Mouse (Mus musculus): Measurements from ENCODE around the gene Entpd5. TPM values are rescaled to one million over a fixed set of nuclear protein-coding genes. Genes with fewer than 3 reads are reported as not detected.

The Entpd5 gene
- polyA plus RNA-seq, 1 experiment from 2014 or later: 20.1 TPM

DNA sequence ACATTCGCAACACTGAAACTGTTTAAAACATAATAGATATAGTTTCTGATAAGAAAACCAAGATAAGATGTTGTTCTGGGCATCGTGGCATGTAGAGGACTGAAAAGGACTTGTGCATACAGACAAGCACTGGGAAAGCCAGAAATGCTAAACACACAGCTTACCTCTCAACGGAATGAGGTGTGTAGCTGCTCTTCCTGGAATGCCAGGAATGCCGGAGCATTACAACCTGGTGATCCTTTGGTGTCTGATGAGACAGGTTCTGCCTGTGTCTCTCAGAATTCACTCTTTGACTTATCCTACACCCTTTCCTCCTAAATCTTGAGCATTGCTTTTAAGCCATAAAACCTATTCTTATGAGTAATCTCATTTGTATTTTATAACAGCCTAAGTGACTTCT, 33.7 kb upstream of the Entpd5 start:
- Histone ChIP-seq H3K9ac (ENCODE audit: low read depth, low read length) (no peak overlapping the region), H3K27ac (replicated peaks; ENCODE audit: low read depth, low read length) (no peak overlapping the region), H3K36me3 (ENCODE audit: control insufficient read depth, insufficient read depth, low read length) (peaks cover 12% of the 10 kb centered on the region; the same call in 1 of the 2 replicates), H3K27me3 (replicated peaks; ENCODE audit: control insufficient read depth, insufficient read depth, low read length) (no peaks in the 10 kb centered on the region), H3K4me1 (ENCODE audit: control insufficient read depth, insufficient read depth, low read length) (no peaks in the 10 kb centered on the region), H3K9me3 (ENCODE audit: control insufficient read depth, low read length) (no peaks in the 10 kb centered on the region), H3K4me2 (ENCODE audit: low read depth, low read length) (no peak overlapping the region), H3K4me3 (ENCODE audit: low read depth, low read length) (no peak overlapping the region)
- ATAC-seq (ENCODE audit: low read depth) (no peak), DNase-seq (ENCODE audit: low spot score) (no peak)
- 71% methylated on average over 4 of the region's 4 CpGs for WGBS

DNA sequence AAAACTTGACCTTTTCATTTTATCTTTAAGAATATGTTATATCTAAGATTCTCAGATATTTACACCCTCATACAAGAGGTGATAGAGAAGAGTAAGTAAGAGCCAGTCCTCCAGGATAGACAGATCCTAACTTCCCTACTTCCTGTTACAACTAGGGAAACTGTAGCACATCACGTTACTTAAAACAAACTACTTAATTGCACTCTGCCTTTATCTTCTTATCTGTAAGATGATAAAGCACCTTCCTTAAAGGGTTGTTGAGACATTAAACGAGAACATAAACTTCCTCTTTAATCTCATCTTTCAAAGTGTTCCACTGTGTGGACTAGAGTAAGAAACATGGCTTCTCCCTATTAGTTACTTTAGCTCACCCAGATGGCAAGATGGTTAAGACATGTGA, 29.9 kb upstream of the Entpd5 start:
- Histone ChIP-seq H3K36me3 (ENCODE audit: control insufficient read depth, insufficient read depth, low read length) (peaks cover 13% of the 10 kb centered on the region; the same call in 1 of the 2 replicates), H3K27ac (replicated peaks; ENCODE audit: low read depth, low read length) (no peak overlapping the region), H3K4me3 (ENCODE audit: low read depth, low read length) (no peak overlapping the region), H3K27me3 (replicated peaks; ENCODE audit: control insufficient read depth, insufficient read depth, low read length) (no peaks in the 10 kb centered on the region), H3K4me2 (ENCODE audit: low read depth, low read length) (no peak overlapping the region), H3K9me3 (ENCODE audit: control insufficient read depth, low read length) (no peaks in the 10 kb centered on the region), H3K4me1 (ENCODE audit: control insufficient read depth, insufficient read depth, low read length) (no peaks in the 10 kb centered on the region), H3K9ac (ENCODE audit: low read depth, low read length) (no peak overlapping the region)
- ATAC-seq (ENCODE audit: low read depth) (no peak), DNase-seq (ENCODE audit: low spot score) (no peak)
- WGBS: 70% methylated on average over 2 of the region's 2 CpGs

DNA sequence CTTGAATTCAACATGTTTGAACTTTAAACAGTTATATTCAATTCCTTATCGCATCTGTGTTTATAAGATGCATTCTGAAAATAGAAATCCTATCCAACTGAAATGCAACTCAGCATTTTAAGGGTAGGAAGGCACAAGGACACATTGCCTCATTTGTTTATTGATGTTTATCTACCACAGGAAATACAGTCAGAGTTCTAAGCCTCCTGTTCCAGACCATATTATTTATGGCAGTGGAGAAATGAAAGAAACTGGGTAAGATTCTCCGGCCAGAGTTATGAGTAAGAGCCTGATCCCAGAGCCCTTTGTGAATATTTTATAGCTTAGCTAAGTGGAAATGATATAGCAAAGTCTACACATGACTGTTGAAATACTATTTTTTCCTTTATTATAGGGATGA, 21.0 kb upstream of the Entpd5 start:
- WGBS: 86% methylated on average over 2 of the region's 2 CpGs
- ATAC-seq (ENCODE audit: low read depth) (no peak), DNase-seq (ENCODE audit: low spot score) (no peak)
- Histone ChIP-seq H3K9ac (ENCODE audit: low read depth, low read length) (no peak overlapping the region), H3K27ac (replicated peaks; ENCODE audit: low read depth, low read length) (no peak overlapping the region), H3K4me1 (ENCODE audit: control insufficient read depth, insufficient read depth, low read length) (no peaks in the 10 kb centered on the region), H3K4me2 (ENCODE audit: low read depth, low read length) (no peak overlapping the region), H3K9me3 (ENCODE audit: control insufficient read depth, low read length) (no peaks in the 10 kb centered on the region), H3K4me3 (ENCODE audit: low read depth, low read length) (no peak overlapping the region), H3K36me3 (ENCODE audit: control insufficient read depth, insufficient read depth, low read length) (peaks cover 21% of the 10 kb centered on the region), H3K27me3 (replicated peaks; ENCODE audit: control insufficient read depth, insufficient read depth, low read length) (no peaks in the 10 kb centered on the region)

DNA sequence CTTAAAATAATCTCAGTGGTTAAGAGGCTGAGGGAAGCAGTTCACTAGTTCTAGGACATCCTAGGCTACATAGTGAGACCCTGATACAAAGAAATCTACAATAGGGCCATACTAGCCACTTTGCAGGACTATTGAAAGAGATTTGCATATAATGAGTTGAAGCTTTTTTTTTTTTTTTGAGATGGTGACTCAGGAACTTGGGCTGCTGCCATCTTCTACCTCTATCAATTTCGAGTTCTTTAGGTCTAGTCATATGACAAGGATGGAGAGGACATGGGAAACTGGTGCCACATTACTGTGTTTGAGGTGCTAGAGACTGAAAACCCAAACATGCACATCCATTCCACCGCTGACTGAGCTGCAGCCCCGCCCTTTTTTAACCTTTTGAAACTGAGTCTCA, 15.2 kb upstream of the Entpd5 start:
- no peak overlapping the region for H3K4me3 ChIP-seq (ENCODE audit: low read depth, low read length)
- H3K9me3 ChIP-seq (ENCODE audit: control insufficient read depth, low read length): no peaks in the 10 kb centered on the region
- no peaks in the 10 kb centered on the region for H3K27me3 ChIP-seq (replicated peaks; ENCODE audit: control insufficient read depth, insufficient read depth, low read length)
- DNase-seq (ENCODE audit: low spot score) (no peak), ATAC-seq (ENCODE audit: low read depth) (no peak)
- no peaks in the 10 kb centered on the region for H3K4me1 ChIP-seq (ENCODE audit: control insufficient read depth, insufficient read depth, low read length)
- no peak overlapping the region for H3K27ac ChIP-seq (replicated peaks; ENCODE audit: low read depth, low read length)
- no peak overlapping the region for H3K9ac ChIP-seq (ENCODE audit: low read depth, low read length)
- 0 out of 2 replicates have a peak, but pooled peaks cover 3% of the 10 kb centered on the region for H3K36me3 ChIP-seq (ENCODE audit: control insufficient read depth, insufficient read depth, low read length)
- 56% methylated on average over 3 of the region's 3 CpGs for whole genome bisulfite sequencing
- no peak overlapping the region for H3K4me2 ChIP-seq (ENCODE audit: low read depth, low read length)

DNA sequence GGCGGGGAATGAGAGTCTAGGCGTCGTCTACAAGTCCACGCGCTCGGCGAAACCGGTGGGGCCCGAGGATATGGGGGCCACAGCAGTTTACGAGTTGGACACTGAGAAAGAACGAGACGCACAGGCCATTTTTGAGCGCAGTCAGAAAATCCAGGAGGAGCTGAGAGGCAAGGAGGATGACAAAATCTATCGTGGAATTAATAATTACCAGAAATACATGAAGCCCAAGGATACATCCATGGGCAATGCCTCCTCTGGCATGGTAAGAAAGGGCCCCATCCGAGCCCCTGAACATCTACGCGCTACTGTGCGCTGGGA, 8.7 kb upstream of the Entpd5 start:
- 33% methylated on average over 18 of the region's 18 CpGs for WGBS
- peak overlapping the region; percentile 79 for H3K9ac ChIP-seq (ENCODE audit: low read depth, low read length)
- ATAC-seq (ENCODE audit: low read depth) (no peak), DNase-seq (ENCODE audit: low spot score) (no peak)
- peaks cover 12% of the 10 kb centered on the region for H3K9me3 ChIP-seq (ENCODE audit: control insufficient read depth, low read length)
- peak overlapping the region; percentile 77 for H3K4me2 ChIP-seq (ENCODE audit: low read depth, low read length)
- H3K36me3 ChIP-seq (ENCODE audit: control insufficient read depth, insufficient read depth, low read length): 0 out of 2 replicates have a peak, but pooled peaks cover 3% of the 10 kb centered on the region
- H3K4me1 ChIP-seq (ENCODE audit: control insufficient read depth, insufficient read depth, low read length): no peaks in the 10 kb centered on the region
- H3K4me3 ChIP-seq (ENCODE audit: low read depth, low read length): peak overlapping the region; percentile 57
- 0 out of 2 replicates have a peak overlapping the region, but pooled peaks have one; percentile 16 for H3K27ac ChIP-seq (replicated peaks; ENCODE audit: low read depth, low read length)
- no peaks in the 10 kb centered on the region for H3K27me3 ChIP-seq (replicated peaks; ENCODE audit: control insufficient read depth, insufficient read depth, low read length)

DNA sequence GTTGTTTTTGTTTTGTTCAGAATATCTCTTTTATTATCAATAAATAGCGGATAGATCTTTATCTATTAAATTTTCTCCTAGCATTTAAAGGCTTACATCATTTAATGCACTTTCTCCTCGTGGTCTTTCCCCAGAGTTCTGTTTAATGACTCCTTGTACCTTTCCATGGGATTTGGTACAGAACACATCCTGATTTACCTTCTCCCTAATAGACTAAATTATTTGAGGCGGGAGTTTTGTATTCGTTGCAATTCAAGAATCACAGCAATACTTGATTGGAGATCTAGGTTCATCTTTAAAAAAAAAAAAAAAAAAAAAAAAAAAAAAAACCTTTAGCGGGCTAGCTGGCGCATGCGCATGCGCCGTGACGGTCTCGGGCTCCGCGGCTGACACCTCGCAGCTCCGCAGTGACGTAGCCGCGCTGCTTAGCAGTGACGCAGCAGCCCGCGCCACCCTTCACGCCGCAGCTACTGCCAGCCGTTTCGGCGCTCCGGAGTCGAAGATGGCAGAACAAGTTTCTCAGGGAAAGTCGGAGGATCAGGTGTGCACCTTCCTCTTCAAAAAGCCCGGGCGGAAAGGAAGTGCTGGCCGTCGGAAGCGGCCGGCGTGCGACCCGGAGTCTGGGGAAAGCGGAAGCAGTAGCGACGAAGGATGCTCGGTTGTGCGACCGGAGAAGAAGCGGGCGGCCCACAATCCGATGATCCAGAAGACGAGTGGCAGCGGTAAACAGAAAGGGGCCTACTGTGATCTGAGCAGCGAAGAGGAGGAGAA, 8.2 kb upstream of the Entpd5 start, which contains the start of gene Rnf113a2:
Rnf113a2 (plus strand) TSS at position 363 of the 771 bp plus-strand sequence.
- H3K4me3 ChIP-seq (ENCODE audit: low read depth, low read length): peak within 1 kb of the TSS; percentile 57
- H3K9ac ChIP-seq (ENCODE audit: low read depth, low read length): peak within 1 kb of the TSS; percentile 79
- H3K27me3 ChIP-seq (replicated peaks; ENCODE audit: control insufficient read depth, insufficient read depth, low read length): no peaks in the 10 kb centered on the region
- DNase-seq (ENCODE audit: low spot score) (peak; percentile 95), ATAC-seq (ENCODE audit: low read depth) (peak; percentile 95)
- H3K4me2 ChIP-seq (ENCODE audit: low read depth, low read length): peak within 1 kb of the TSS; percentile 77
- WGBS: 3% methylated on average over 50 of the region's 50 CpGs
- H3K9me3 ChIP-seq (ENCODE audit: control insufficient read depth, low read length): peaks cover 12% of the 10 kb centered on the region
- 0 out of 2 replicates have a peak, but pooled peaks cover 3% of the 10 kb centered on the region for H3K36me3 ChIP-seq (ENCODE audit: control insufficient read depth, insufficient read depth, low read length)
- H3K27ac ChIP-seq (replicated peaks; ENCODE audit: low read depth, low read length): 0 out of 2 replicates have a peak within 1 kb of the TSS, but pooled peaks have one; percentile 16
- no peaks in the 10 kb centered on the region for H3K4me1 ChIP-seq (ENCODE audit: control insufficient read depth, insufficient read depth, low read length)

DNA sequence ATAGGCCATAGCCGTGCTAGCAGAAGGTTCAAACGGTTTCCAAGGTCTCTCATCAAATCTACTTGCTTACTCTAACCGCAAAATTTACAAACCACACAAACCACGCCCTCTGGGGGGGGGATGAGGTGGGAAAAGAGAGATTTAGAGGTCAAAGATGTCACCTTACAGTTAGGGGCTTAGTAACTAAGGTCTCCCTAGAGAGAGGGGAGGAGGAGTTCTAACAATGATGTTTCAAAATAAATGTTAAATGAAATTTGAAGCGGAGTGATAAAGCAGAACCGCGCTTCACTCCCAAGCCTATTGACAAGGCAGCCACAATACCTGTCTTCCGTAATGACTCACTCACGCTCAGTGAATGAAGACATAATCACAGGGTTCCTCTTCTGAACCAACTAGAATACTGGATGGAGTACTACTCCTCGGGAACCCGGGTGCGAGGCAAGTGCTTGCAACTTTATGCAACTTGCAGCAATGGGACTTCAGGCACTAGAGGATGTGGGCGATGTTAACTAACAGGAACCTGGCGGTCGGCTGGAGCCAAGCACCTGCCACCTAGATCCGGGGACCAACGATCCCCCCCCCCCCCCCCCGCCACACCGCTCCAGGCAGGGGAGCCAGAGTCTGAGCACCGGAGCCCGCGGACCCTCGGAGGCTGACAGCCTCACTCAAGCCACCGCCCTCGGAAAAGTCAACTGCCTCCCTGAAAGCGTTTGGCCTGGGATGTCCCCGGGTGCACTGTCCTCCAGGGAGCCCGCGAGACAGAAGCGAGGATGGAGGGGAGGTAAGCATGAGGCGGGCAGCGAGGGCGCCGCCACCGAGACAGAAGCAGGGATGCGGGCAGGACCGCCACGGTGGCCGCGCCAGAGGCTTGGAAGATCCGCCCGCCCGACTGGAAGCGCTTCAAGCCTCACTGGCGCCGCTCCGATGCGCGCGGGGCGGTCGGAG, 683 bp downstream of the Entpd5 start:
- Histone ChIP-seq H3K4me1 (ENCODE audit: control insufficient read depth, insufficient read depth, low read length) (peaks cover 3% of the 10 kb centered on the region; the same call in 1 of the 2 replicates), H3K4me2 (ENCODE audit: low read depth, low read length) (peak overlapping the region; percentile 85), H3K9me3 (ENCODE audit: control insufficient read depth, low read length) (no peaks in the 10 kb centered on the region), H3K27ac (replicated peaks; ENCODE audit: low read depth, low read length) (peak overlapping the region; percentile 83), H3K4me3 (ENCODE audit: low read depth, low read length) (peak overlapping the region; percentile 74), H3K27me3 (replicated peaks; ENCODE audit: control insufficient read depth, insufficient read depth, low read length) (no peaks in the 10 kb centered on the region), H3K36me3 (ENCODE audit: control insufficient read depth, insufficient read depth, low read length) (no peaks in the 10 kb centered on the region), H3K9ac (ENCODE audit: low read depth, low read length) (peak overlapping the region; percentile 87)
- WGBS: 2% methylated on average over 24 of the region's 52 CpGs
- DNase-seq (ENCODE audit: low spot score) (peak; percentile 41), ATAC-seq (ENCODE audit: low read depth) (peak; percentile 45)

DNA sequence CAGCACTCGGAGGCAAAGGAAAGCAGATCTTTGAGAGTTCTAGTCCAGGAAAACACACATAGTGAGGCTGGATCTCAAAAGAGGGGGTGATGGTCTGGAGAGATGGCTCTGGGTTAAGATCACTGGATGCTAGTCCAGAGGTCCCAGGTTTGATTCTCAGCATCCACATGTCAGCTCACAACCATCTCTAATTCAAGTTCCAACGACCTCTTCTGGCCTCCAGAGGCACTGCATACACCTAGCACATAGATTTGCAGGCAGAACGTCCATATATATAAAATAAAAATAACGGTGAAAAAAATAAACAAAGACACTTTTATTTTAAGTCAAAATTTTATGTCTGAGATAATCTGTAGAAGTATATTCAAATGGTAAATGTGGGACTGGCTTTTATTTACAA, 1.6 kb downstream of the Entpd5 start:
- no peaks in the 10 kb centered on the region for H3K27me3 ChIP-seq (replicated peaks; ENCODE audit: control insufficient read depth, insufficient read depth, low read length)
- DNase-seq (ENCODE audit: low spot score): no peak
- H3K4me2 ChIP-seq (ENCODE audit: low read depth, low read length): no peak overlapping the region
- no peak overlapping the region for H3K4me3 ChIP-seq (ENCODE audit: low read depth, low read length)
- no peaks in the 10 kb centered on the region for H3K9me3 ChIP-seq (ENCODE audit: control insufficient read depth, low read length)
- no peak overlapping the region for H3K27ac ChIP-seq (replicated peaks; ENCODE audit: low read depth, low read length)
- no peak for ATAC-seq (ENCODE audit: low read depth)
- no peak overlapping the region for H3K9ac ChIP-seq (ENCODE audit: low read depth, low read length)
- peaks cover 3% of the 10 kb centered on the region; the same call in 1 of the 2 replicates for H3K4me1 ChIP-seq (ENCODE audit: control insufficient read depth, insufficient read depth, low read length)
- 62% methylated on average over 4 of the region's 4 CpGs for WGBS
- H3K36me3 ChIP-seq (ENCODE audit: control insufficient read depth, insufficient read depth, low read length): no peaks in the 10 kb centered on the region
